Mouse (Mus musculus) limb, embryonic 12.5 days (tissue): ENCODE data around the gene Junb. TPM values are rescaled to one million over a fixed set of nuclear protein-coding genes. Genes with fewer than 3 reads are reported as not detected.

ENCODE experiments used
- ATAC-seq: fragments of 200-750 bp; cut with Nextera tagmentation; 2 replicates; pipeline ENCODE4 v1.8.0; 2017; ENCODE audit warnings: low read depth, moderate TSS enrichment; ENCODE audit not compliant: insufficient number of reproducible peaks, insufficient read depth, low FRiP score, low TSS enrichment
- H3K27ac ChIP-seq: fragments of 300-500 bp; sonication (generic); 2 replicates; pipeline ENCODE4 v1.5.1; 2016; ENCODE audit warnings: mild to moderate bottlenecking, moderate library complexity
- H3K27me3 ChIP-seq: fragments of 300-500 bp; sonication (generic); 2 replicates; pipeline ENCODE4 v1.6.1; 2016; ENCODE audit warnings: mild to moderate bottlenecking, moderate library complexity
- H3K36me3 ChIP-seq: fragments of 300-500 bp; sonication (generic); 2 replicates; pipeline ENCODE4 v1.6.1; 2016; ENCODE audit warnings: mild to moderate bottlenecking, moderate library complexity
- H3K4me1 ChIP-seq: fragments of 300-500 bp; sonication (generic); replicated peaks from 2 replicates; pipeline ENCODE4 v1.6.1; 2016
- H3K4me2 ChIP-seq: fragments of 300-500 bp; sonication (generic); 2 replicates; pipeline ENCODE4 v1.6.1; 2016; ENCODE audit warnings: mild to moderate bottlenecking, moderate library complexity
- H3K4me3 ChIP-seq: fragments of 300-500 bp; sonication (generic); replicated peaks from 2 replicates; pipeline ENCODE4 v1.5.1; 2016; ENCODE audit warnings: mild to moderate bottlenecking
- H3K9ac ChIP-seq: fragments of 300-500 bp; sonication (generic); replicated peaks from 2 replicates; pipeline ENCODE4 v1.6.1; 2016; ENCODE audit warnings: mild to moderate bottlenecking, moderate library complexity
- H3K9me3 ChIP-seq: fragments of 300-500 bp; sonication (generic); 2 replicates; pipeline ENCODE4 v1.6.1; 2016; ENCODE audit warnings: mild to moderate bottlenecking, moderate library complexity
- WGBS: fragments of 180-500 bp; shearing (Covaris S2); methylation state at CpG from one replicate; pipeline ENCODE4 v1.1.7; 2016; 5-methylcytosine and 5-hydroxymethylcytosine counted together
- polyA plus RNA-seq: library from polyadenylated mRNA; unstranded; fragments of >200 nt; fragmentation: Nextera tagmentation; extraction: Ambion mirVana; gene quantifications from 2 replicates; pipeline ENCODE4 v1.2.1, GENCODE M21; 2016

Junb gene
- polyA plus RNA-seq, 1 experiment from 2014 or later, result 10.5 TPM

GRCm38 (mm10) chr8:84936041-84936961, 42.2 kb downstream of the Junb start:
- Histone ChIP-seq H3K9me3 (no peaks in the 10 kb centered on the region), H3K4me3 (peak overlapping the region; percentile 46), H3K9ac (peak overlapping the region; percentile 52; the same call in 1 of the 2 replicates), H3K4me2 (peak overlapping the region; percentile 80), H3K27me3 (peaks cover 90% of the 10 kb centered on the region), H3K4me1 (peaks cover 24% of the 10 kb centered on the region), H3K36me3 (no peaks in the 10 kb centered on the region), H3K27ac (no peak overlapping the region)
- WGBS, result 26% methylated on average over 23 of the region's 23 CpGs
- ATAC-seq, result 0 out of 2 replicates have a peak, but pooled peaks have one; percentile 37

DNA sequence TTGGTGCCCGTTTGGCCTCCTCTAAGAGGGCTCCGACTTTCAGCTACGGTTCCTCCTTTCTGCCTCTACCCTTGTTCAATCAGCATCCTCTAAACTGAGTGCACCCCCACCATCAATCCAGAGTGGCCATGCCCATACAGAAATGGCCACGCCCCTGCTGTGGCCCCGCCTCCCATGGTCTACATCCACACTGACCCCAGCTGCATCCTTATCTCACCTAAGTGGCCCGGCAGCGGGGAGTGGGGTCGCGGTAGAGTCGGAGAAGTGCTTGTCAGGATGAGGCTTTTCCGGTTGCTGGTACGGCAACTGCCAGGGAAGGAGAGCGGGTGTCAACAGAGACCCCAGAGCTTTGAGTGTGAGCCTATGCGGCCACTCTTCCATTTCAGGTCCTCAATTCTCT, 43.0 kb downstream of the Junb start:
- Histone ChIP-seq H3K4me2 (peak overlapping the region; percentile 30; the same call in 1 of the 2 replicates), H3K9ac (no peak overlapping the region), H3K4me3 (peak overlapping the region; percentile 6; the same call in 1 of the 2 replicates), H3K9me3 (no peaks in the 10 kb centered on the region), H3K36me3 (no peaks in the 10 kb centered on the region), H3K27me3 (peaks cover 88% of the 10 kb centered on the region), H3K27ac (no peak overlapping the region), H3K4me1 (peaks cover 24% of the 10 kb centered on the region)
- no peak for ATAC-seq
- 6% methylated on average over 14 of the region's 14 CpGs for WGBS

- H3K4me3 ChIP-seq, result peak overlapping the region; percentile 6; the same call in 1 of the 2 replicates
- peak; percentile 40 for ATAC-seq
- H3K27ac ChIP-seq, result no peak overlapping the region
- H3K36me3 ChIP-seq, result no peaks in the 10 kb centered on the region
- peak overlapping the region; percentile 30 for H3K4me2 ChIP-seq
- H3K4me1 ChIP-seq, result peaks cover 24% of the 10 kb centered on the region
- WGBS, result under 1% methylated on average over 15 of the region's 15 CpGs
- H3K27me3 ChIP-seq, result peaks cover 91% of the 10 kb centered on the region
- H3K9me3 ChIP-seq, result no peaks in the 10 kb centered on the region
- H3K9ac ChIP-seq, result no peak overlapping the region
Observed at GRCm38 (mm10) chr8:84934860-84935259, 43.7 kb downstream of the Junb start.

DNA sequence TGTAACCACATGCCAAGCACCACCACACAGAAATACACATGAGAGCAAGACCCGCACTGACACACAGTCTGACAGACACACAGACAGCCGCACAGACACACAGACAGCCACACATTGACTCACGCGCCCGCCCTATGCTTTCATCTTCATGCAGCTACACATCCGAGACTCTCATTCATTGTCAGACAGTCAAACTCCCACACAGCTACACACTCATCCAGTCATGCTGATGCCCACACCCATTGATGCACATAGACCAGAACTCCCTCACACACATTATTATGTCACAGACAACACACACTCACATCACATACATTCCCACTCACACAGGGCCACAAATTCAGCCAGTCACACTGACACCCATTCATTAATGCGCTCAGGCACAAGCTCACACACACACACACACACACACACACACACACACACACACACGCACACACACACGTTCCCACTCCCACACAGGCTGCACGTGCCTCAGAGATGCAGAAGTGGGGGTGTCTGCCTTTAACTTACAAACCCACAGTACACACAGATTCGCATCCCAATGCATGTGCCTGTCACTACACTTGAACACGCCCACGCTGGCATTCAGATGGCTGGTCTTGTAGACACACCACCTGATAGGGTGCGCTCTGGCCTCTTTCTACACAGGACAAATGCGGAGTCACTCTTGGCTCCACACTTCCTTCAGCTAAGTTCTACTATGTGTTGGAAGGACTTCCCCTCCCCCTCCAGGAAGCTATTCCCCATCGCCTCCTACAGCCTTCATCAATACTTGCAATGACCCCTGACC, 44.6 kb downstream of the Junb start:
- peaks cover 28% of the 10 kb centered on the region for H3K4me1 ChIP-seq
- H3K27ac ChIP-seq, result no peak overlapping the region
- H3K36me3 ChIP-seq, result no peaks in the 10 kb centered on the region
- WGBS, result 77% methylated on average over 16 of the region's 16 CpGs
- no peak overlapping the region for H3K4me3 ChIP-seq
- H3K4me2 ChIP-seq, result no peak overlapping the region
- H3K9me3 ChIP-seq, result no peaks in the 10 kb centered on the region
- no peak for ATAC-seq
- peaks cover 91% of the 10 kb centered on the region for H3K27me3 ChIP-seq
- no peak overlapping the region for H3K9ac ChIP-seq

- no peak overlapping the region for H3K4me2 ChIP-seq
- H3K36me3 ChIP-seq, result no peaks in the 10 kb centered on the region
- no peak overlapping the region for H3K4me3 ChIP-seq
- no peak overlapping the region for H3K9ac ChIP-seq
- H3K4me1 ChIP-seq, result peaks cover 23% of the 10 kb centered on the region
- H3K9me3 ChIP-seq, result no peaks in the 10 kb centered on the region
- 89% methylated on average over 13 of the region's 13 CpGs for WGBS
- H3K27ac ChIP-seq, result no peak overlapping the region
- H3K27me3 ChIP-seq, result peaks cover 81% of the 10 kb centered on the region
- ATAC-seq, result no peak
Observed at GRCm38 (mm10) chr8:84930582-84930981, 47.9 kb downstream of the Junb start.

DNA sequence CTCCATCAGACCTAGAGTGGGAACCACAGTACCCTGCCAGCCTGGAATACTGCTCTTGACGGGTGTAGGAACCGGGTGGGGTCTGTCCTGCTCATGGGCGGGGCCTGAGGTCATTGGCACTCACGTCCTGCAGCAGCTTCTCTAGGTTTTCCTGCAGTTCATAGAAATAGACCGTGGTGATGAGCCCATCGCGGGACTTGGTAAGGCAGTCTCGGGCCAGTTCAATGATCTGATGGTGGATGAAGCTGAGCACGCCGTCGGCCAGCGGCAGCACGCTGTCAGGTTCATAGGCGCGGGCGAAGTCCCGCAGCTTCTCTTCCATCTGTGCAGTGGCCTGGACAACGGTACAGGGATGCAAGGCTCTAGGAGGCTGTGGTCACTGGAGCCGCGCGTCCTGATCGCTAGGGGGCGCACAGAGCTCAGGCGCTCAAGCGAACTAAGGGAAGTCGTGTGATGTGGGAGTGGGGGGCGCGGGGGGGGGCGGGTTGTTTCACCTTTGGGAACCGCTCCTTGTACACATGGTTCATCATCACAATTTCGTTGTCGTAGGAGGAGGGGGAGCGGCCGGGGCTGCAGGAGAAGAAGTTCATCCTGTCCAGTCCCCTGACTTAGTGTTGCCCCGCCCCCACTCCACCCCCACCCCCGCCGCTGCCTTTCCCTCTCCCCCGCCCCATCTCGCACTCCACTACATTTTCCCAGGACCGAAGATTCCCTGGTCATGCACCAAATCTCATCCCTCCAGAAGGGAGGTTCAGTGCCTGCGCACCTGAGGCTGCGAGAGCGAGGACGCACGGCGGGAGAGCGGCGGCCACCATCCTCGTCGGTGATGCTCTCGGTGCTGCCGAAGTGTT, 49.8 kb downstream of the Junb start:
- peak overlapping the region; percentile 81 for H3K4me2 ChIP-seq
- no peak overlapping the region for H3K27ac ChIP-seq
- no peaks in the 10 kb centered on the region for H3K9me3 ChIP-seq
- ATAC-seq, result peak; percentile 67; the same call in 1 of the 2 replicates
- H3K4me3 ChIP-seq, result peak overlapping the region; percentile 42
- no peaks in the 10 kb centered on the region for H3K36me3 ChIP-seq
- H3K4me1 ChIP-seq, result peaks cover 10% of the 10 kb centered on the region; the same call in 1 of the 2 replicates
- 2% methylated on average over 52 of the region's 52 CpGs for WGBS
- H3K27me3 ChIP-seq, result peaks cover 77% of the 10 kb centered on the region
- H3K9ac ChIP-seq, result no peak overlapping the region

GRCm38 (mm10) chr8:84927513-84927912, 51.0 kb downstream of the Junb start:
- no peaks in the 10 kb centered on the region for H3K9me3 ChIP-seq
- H3K9ac ChIP-seq, result no peak overlapping the region
- 81% methylated on average over 1 of the region's 1 CpGs for WGBS
- H3K4me1 ChIP-seq, result peaks cover 10% of the 10 kb centered on the region; the same call in 1 of the 2 replicates
- no peak overlapping the region for H3K4me2 ChIP-seq
- no peak overlapping the region for H3K27ac ChIP-seq
- no peaks in the 10 kb centered on the region for H3K36me3 ChIP-seq
- H3K4me3 ChIP-seq, result no peak overlapping the region
- peaks cover 77% of the 10 kb centered on the region for H3K27me3 ChIP-seq
- no peak for ATAC-seq

DNA sequence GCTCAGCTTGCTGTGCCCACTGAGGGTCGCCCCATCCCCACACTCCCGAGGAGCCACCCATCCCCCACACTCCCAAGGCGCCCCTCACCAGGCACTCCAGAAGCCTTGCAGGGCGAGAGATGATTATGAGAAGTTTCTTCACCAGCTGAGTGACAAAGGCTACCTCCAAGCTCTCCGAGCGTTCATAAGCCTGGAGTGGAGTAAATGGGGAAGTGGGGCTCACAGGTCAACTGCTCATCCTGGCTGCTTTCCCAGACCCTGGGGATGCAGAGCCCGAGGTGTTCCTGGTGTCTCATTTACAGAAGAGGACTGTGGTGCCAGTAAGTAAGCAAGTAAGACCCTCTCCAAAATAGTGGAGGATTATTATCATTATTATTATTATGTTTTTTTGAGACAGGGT, 53.0 kb downstream of the Junb start:
- H3K4me2 ChIP-seq, result no peak overlapping the region
- H3K27ac ChIP-seq, result no peak overlapping the region
- H3K9ac ChIP-seq, result no peak overlapping the region
- no peak overlapping the region for H3K4me3 ChIP-seq
- no peaks in the 10 kb centered on the region for H3K36me3 ChIP-seq
- no peaks in the 10 kb centered on the region for H3K9me3 ChIP-seq
- 71% methylated on average over 7 of the region's 7 CpGs for WGBS
- H3K4me1 ChIP-seq, result peaks cover 10% of the 10 kb centered on the region; the same call in 1 of the 2 replicates
- no peak for ATAC-seq
- peaks cover 69% of the 10 kb centered on the region for H3K27me3 ChIP-seq
